ENCODE assay signal across 9 mouse cellular contexts in the genomic region with DNA sequence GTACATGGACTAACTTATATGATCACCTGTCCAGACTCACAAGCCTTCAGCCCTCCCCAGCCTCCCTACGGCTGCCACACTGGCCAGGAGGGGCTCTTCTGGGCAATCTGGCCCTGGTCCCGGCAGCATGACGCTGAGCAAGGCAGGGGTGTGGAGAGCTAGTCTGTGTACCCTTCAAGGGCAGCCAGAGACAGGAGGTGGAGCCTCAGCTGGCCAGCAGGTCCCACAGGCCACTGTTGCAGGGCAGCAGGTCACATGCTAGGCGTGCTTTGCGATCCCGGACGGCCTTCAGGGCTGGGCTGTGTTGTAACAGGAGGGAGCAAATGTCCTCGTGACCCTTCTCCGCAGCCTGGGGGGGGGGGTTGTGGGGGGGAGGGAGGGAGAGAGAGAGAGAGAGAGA. TPM values are rescaled to one million over a fixed set of nuclear protein-coding genes. Genes with fewer than 3 reads are reported as not detected.
DNase-seq lines count a peak whose midpoint lies in the region; TF ChIP-seq lines count a peak whose summit lies in the region.
"Had no signal": no experiment of that assay in that cellular context is flagged by ENCODE, and none has a peak within 500 bp of the region (broad histone marks: within the 10 kb centered on the region; RNA-seq: fewer than 3 reads in every experiment).

A gene (minus strand): TSS at position 244 of the 400 bp plus-strand sequence.

- TF ChIP-seq CTCF in left cerebral cortex, adult 2 months (IDR thresholded peaks at IDR 0.05): no peak

- DNase-seq in adrenal gland, postnatal 36 days: peak; percentile 94
- peak; percentile 64 to 74 for DNase-seq in gastrocnemius, postnatal 36 days
- peak; percentile 88 to 97 for DNase-seq in kidney, adult 8-10 months
- peak; percentile 87 for DNase-seq in lung, postnatal 10 days
- no peak for DNase-seq in left cerebral cortex, adult 2 months (ENCODE audit: extremely low spot score in 1 of 2, low spot score in 2 of 2)
- DNase-seq in thymus, postnatal 0 days (ENCODE audit: low spot score): no peak
- no peak for DNase-seq in right cerebral cortex, postnatal 25 days

- H3K27ac ChIP-seq in left cerebral cortex, adult 2 months: no peak within 1 kb of the TSS
- H3K27ac ChIP-seq: embryonic facial prominence, embryonic 15.5 days; midbrain, embryonic 12.5 days had no signal

- intact Hi-C loops in gastrocnemius, postnatal 36 days (cut with DNase I): no loop called here
- intact Hi-C loops in left cerebral cortex, adult 2 months (cut with DNase I): no loop called here

- no peak within 1 kb of the TSS for H3K4me3 ChIP-seq in left cerebral cortex, adult 2 months
- H3K4me3 ChIP-seq: embryonic facial prominence, embryonic 15.5 days; midbrain, embryonic 12.5 days had no signal

RNA-seq across cellular contexts. Expression of the gene that starts here (rescaled TPM):
- under 1 TPM in 1 of 2 experiments, not detected in 1; 0.49 TPM for total RNA-seq in adrenal gland, postnatal 36 days (2021)
- 1,000 to 10,000 TPM; 1,257 to 1,260 TPM for total RNA-seq in gastrocnemius, postnatal 36 days (2021)
- not detected for total RNA-seq in left cerebral cortex, adult 2 months (2021)
- 0.26 and 0.60 TPM in 2 replicates for polyA plus RNA-seq in thymus, postnatal 0 days (2015; fragmentation: Nextera tagmentation; extraction: Ambion mirVana)
- polyA plus RNA-seq: midbrain, embryonic 12.5 days had no signal

Comparison
In these comparisons a context has a peak if more than half of its experiments do, and no peak if none do; other contexts are left out.
1. RNA of the gene that starts here (total RNA-seq): 1,257 to 1,260 TPM in gastrocnemius, postnatal 36 days; 0.49 TPM in adrenal gland, postnatal 36 days and not detected in left cerebral cortex, adult 2 months; every median in the first group is over 100 times any median in the second.
2. Peak in DNase-seq in adrenal gland, postnatal 36 days; RNA of the gene not detected or under 1 TPM.
3. DNase-seq: peak in gastrocnemius, postnatal 36 days (2 of 2), kidney, adult 8-10 months (2 of 2) and lung, postnatal 10 days (single experiment); none in left cerebral cortex, adult 2 months (0 of 2), thymus, postnatal 0 days (single experiment) and right cerebral cortex, postnatal 25 days (single experiment).